Mouse (Mus musculus) liver, postnatal 0 days (tissue): Measurements from ENCODE around the gene a.

ENCODE experiments used
- CTCF ChIP-seq: sonication (generic); IDR thresholded peaks from 2 replicates; pipeline ENCODE4 v1.5.1; 2016; ENCODE audit warnings: antibody characterized with exemption, low read depth
- EP300 ChIP-seq: IDR thresholded peaks from 2 replicates; pipeline ENCODE4 v1.6.1; 2016; ENCODE audit warnings: antibody characterized with exemption, low read depth, mild to moderate bottlenecking

DNA sequence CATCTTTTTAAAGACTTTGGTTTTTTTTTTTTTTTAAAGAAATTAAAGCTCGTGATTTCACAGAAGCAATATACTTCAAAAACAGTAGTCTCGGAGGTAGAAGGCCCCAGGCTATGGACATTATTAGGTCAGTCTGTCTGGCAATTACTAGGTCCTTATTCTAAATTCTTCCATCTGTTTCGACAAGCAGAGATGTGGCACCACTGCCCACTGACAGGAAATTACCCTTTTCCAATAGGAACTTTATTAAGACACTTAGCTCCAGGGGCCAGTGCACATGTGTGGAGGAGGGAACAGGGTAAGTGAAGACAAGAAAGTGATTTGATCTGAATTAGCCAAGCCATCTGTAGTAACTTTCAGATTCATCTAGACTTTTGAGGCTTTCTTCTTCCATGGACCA, 263.5 kb downstream of the a start:
- TF ChIP-seq CTCF, result no peak
- TF ChIP-seq EP300, result no peak
